Mouse (Mus musculus) left cerebral cortex, adult 2 months (tissue): ENCODE results near the gene 4930522L14Rik. TPM values are rescaled to one million over a fixed set of nuclear protein-coding genes. Genes with fewer than 3 reads are reported as not detected.
"Not testable (repeated sequence)": the region's sequence is repeated elsewhere in the genome, so short reads cannot be mapped to it uniquely, and the experiment has no call there.

Experiments
- DNase-seq, 2 experiments: peaks; one replicate each; pipeline ENCODE4 v3.0.0; 2021 to 2022; ENCODE audit warnings: low spot score in 2 of 2, mixed read lengths in 1 of 2; ENCODE audit errors: extremely low spot score in 1 of 2
- H3K27ac ChIP-seq: fragments of 200-600 bp; 2 replicates; pipeline ENCODE4 v1.8.1; 2022
- H3K4me3 ChIP-seq: fragments of 200-600 bp; 2 replicates; pipeline ENCODE4 v1.8.1; 2022
- intact Hi-C: fragments of 180-260 bp; cut with DNase I; formaldehyde crosslinking; loops from one replicate; pipeline ENCODE4 v1.15.1; 2025
- long read RNA-seq, 2 experiments: library from polyadenylated mRNA; stranded (forward); transcript quantifications; one replicate each; pipeline ENCODE4 v2.0.0; 2021; ENCODE audit warnings: borderline mapping rate in 2 of 2
- total RNA-seq, 2 experiments: library from RNA; stranded (reverse); gene quantifications; 2 replicates each; pipeline ENCODE4 v1.2.3; 2021

The 4930522L14Rik gene
- 1 to 10 TPM; 2.5 to 3.0 TPM for total RNA-seq
- long read RNA-seq, experiment 1, partial matches to known transcripts = 0 of 4 reads
- long read RNA-seq, experiment 1, other reads (novel, unspliced or antisense) = 1 of 4 reads
- long read RNA-seq, experiment 2, partial matches to known transcripts = 0 of 1 reads
- long read RNA-seq, experiment 2, other reads (novel, unspliced or antisense) = 0 of 1 reads

DNA sequence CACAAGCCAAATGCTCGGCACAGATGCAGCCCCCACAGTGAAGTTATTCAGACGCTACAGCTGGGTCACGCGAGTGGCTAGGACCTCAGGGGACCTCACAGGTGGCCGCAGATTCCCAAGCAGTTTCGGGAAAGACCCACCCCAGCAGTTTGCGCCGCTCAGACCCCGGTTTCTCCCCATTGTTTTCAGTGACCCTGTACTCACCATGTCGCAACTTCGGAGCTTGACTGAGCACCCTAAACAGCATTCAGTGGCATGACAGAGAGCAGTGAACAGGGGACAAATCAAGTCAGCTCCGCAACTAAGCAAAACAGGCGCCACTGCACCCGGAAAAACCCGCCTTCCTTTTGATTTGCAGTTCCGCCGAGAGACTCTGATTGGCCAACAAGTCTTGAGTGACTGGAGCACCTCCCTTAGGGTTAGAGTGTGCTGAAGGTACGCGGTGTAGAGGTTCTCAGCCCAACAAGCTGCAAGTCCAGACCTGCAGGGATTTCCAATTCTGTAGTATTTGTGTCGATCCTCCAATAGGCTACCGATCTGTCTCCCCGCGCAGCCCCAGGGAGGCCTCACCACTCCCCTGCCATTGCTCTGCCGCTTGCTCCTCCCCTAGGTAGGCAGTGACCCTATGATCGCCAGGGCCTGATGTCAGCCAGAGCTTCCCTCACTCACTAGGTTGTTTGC, at the start of gene 4930522L14Rik:
TSS of gene 4930522L14Rik (minus strand) at position 496 of the 681 bp plus-strand sequence.
- intact Hi-C loops = loop anchor here (5.0 kb wide), 1 partner anchor 59 kb away; the partner anchor contains the start of gene 5430403G16Rik
- H3K27ac ChIP-seq = not testable (repeated sequence)
- peak within 1 kb of the TSS; percentile 58 for H3K4me3 ChIP-seq
- DNase-seq = peak; percentile 58 to 63

DNA sequence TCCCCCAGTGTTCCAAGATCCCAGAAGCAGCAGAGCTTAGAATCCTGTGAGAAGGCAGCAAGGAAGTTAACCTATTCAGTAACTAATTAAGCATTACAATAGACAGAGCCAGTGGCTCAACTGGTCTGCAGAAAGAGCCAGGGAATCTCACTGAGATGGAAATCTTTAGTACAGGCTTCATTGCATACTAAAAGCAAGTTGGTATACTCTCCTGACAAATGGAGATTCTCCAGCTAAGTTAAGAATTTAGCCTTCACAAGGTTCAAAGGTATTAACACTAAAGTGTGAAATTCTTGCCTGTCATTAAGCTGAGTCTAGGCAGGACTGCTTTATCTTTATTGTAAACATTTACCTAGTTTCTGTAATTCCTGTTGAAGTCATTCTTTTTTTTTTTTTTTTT, 49.8 kb upstream of the 4930522L14Rik start:
- DNase-seq, intact Hi-C loops, H3K27ac ChIP-seq, H3K4me3 ChIP-seq: not testable (repeated sequence)

DNA sequence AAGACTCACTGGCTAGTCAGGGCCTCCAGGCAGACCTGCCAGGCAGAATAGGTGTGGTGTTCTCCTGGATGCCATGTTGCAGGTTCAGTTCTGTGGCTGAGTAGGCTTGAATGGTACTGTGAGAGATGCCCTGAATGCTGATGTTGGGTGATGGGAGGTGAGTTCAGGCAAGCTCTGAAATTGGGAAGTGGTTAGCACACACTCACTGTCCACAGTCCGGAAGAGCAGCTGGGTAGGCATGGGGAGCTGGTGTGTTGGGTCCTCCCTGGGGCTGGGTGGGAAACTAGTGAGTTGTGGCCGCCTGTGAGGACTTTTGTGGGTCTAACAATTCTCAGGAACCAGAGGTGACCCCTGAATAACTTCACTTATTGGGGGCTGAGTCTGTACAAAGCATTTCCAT, 48.3 kb upstream of the 4930522L14Rik start:
- intact Hi-C loops, H3K4me3 ChIP-seq, DNase-seq, H3K27ac ChIP-seq: not testable (repeated sequence)

DNA sequence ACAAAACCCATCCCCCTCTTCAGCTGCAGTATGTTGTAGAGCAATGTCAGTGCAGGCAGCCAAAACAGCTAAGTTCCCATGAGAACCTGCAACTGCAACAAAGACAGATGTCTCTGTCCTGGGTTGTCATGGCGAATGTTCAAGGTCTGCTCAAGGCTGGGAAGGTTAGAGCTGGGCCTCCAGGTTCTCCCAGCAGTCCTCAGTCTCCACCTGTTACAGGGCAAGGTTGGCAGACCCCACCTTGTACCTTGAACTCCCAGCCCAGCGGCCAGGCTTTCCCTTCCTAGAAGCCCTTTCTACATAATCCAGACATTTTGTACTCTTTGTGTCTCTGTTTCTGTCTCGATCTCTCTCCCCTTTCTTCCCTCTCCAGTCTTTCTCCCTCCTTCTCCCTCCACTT, 45.3 kb upstream of the 4930522L14Rik start:
- intact Hi-C loops, H3K4me3 ChIP-seq, DNase-seq, H3K27ac ChIP-seq: not testable (repeated sequence)

DNA sequence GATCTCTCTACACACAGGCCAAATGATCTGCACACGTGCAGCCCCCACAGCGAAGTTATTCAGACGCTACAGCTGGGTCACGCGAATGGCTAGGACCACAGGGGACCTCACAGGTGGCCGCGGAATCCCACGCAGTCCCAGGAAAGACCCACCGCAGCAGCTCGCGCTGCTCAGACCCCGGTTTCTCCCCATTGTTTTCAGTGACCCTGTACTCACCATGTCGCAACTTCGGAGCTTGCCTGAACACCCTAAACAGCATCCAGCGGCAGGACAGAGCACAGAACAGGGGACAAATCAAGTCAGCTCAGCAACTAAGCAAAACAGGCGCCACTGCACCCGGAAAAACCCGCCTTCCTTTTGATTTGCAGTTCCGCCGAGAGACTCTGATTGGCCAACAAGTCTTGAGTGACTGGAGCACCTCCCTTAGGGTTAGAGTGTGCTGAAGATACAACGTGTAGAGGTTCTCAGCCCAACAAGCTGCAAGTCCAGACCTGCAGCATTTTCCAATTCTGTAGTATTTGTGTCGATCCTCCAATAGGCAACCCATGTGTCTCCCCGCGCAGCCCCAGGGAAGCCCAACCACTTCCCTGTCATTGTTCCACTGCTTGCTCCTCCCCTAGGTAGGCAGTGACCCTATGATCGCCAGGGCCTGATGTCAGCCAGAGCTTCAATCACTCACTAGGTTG, 44.4 kb upstream of the 4930522L14Rik start:
- peak overlapping the region; percentile 58 for H3K4me3 ChIP-seq
- peak; percentile 10 to 21 for DNase-seq
- H3K27ac ChIP-seq, intact Hi-C loops: not testable (repeated sequence)

DNA sequence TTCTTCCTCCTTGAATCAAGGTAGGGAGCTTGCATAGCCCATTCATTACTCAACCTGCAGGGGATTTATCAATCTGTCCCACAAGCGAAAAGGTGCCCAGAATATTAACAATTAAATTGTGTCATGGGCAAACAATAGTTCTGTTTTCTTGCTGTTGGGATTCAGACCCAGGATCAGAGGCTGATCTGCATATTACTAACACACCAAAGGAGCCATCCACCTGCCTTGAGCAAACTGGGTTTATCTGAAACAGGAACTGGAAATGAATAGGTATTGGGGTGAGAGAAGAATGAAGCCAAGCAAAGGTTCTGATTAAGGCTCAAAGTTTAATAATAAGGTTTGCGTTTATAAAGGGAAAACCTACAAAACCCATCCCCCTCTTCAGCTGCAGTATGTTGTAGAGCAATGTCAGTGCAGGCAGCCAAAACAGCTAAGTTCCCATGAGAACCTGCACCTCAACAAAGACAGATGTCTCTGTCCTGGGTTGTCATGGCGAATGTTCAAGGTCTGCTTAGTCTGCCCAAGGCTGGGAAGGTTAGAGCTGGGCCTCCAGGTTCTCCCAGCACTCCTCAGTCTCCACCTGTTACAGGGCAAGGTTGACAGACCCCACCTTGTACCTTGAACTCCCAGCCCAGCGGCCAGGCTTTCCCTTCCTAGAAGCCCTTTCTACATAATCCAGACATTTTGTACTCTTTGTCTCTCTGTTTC, 541 bp upstream of the 4930522L14Rik start:
- DNase-seq, H3K27ac ChIP-seq: not testable (repeated sequence)
- H3K4me3 ChIP-seq = peak overlapping the region; percentile 58
- intact Hi-C loops = loop anchor here (5.0 kb wide), 1 partner anchor 60 kb away; the partner anchor contains the start of gene 5430403G16Rik

DNA sequence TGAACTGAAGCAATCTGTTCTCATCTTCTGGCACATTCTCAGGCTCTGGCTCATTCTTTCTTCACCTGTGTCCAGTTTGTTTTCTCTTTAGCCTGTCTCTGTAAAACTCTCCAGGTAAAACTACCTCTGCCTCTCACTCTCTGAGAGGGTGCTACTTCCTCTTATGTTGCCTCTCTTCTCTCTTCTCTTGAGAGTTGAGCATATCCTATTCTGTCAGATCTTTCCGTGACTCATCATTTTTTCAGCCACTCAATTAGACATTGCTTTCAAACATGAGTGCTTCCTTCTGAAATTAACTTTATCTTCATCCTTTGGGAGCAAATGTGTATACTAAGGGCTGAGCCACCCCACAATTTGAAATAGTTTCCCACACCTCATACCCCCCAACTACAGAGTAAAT, 6.6 kb downstream of the 4930522L14Rik start:
- H3K27ac ChIP-seq, DNase-seq, intact Hi-C loops, H3K4me3 ChIP-seq: not testable (repeated sequence)

DNA sequence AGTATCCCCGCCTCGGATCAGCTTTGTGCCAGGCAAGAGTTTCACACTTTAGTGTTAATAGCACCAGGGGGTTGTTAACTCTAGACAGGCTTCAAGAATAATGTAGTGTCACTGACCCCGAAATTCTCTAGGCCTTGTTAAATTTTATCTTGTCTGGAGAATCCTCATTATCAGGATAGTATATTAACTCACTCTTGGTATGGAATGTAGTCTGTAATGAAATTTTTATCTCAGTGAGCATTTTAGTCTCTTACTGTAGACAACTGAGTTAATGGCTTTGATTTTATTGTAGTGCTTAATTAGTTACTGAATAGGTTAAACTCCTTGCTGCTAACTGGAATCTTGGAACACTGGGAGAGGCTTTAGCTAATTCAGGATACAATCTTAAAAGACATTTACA, 34.3 kb downstream of the 4930522L14Rik start:
- H3K4me3 ChIP-seq, H3K27ac ChIP-seq, DNase-seq, intact Hi-C loops: not testable (repeated sequence)

DNA sequence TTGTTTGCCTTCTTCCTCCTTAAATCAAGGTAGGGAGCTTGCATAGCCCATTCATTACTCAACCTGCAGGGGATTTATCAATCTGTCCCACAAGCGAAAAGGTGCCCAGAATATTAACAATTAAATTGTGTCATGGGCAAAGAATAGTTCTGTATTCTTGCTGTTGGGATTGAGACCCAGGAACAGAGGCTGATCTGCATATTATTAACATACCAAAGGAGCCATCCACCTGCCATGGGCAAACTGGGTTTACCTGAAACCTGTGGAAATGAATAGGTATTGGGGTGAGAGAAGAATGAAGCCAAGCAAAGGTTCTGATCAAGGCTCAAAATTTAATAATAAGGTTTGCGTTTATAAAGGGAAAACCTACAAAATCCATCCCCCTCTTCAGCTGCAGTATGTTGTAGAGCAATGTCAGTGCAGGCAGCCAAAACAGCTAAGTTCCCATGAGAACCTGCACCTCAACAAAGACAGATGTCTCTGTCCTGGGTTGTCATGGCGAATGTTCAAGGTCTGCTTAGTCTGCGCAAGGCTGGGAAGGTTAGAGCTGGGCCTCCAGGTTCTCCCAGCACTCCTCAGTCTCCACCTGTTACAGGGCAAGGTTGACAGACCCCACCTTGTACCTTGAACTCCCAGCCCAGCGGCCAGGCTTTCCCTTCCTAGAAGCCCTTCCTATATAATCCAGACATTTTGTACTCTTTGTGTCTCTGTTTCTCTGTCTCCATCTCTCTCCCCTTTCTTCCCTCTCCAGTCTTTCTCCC, 60.3 kb downstream of the 4930522L14Rik start:
- H3K27ac ChIP-seq, DNase-seq: not testable (repeated sequence)
- intact Hi-C loops = loop anchor here (5.0 kb wide), 3 partner anchors 61 to 176 kb away; partner anchors contain the start of genes 4930522L14Rik and Crlf2
- peak overlapping the region; percentile 61 for H3K4me3 ChIP-seq

DNA sequence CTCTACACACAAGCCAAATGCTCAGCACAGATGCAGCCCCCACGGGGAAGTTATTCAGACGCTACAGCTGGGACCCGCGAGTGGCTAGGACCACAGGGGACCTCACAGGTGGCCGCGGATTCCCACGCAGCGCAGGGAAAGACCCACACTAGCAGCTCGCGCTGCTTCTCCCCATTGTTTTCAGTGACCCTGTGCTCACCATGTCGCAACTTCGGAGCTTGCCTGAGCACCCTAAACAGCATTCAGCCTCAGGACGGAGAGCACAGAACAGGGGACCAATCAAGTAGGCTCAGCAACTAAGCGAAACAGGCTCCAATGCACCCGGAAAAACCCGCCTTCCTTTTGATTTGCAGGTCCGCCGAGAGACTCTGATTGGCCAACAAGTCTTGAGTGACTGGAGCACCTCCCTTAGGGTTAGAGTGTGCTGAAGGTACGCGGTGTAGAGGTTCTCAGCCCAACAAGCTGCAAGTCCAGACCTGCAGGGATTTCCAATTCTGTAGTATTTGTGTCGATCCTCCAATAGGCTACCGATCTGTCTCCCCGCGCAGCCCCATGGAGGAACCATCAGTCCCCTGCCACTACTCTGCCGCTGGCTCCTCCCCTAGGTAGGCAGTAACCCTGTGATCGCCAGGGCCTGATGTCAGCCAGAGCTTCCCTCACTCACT, 61.0 kb downstream of the 4930522L14Rik start, which contains the start of gene 5430403G16Rik:
TSS of gene 5430403G16Rik (minus strand) at position 505 of the 665 bp plus-strand sequence.
- peak; percentile 60 to 73 for DNase-seq
- peak within 1 kb of the TSS; percentile 61 for H3K4me3 ChIP-seq
- intact Hi-C loops = loop anchor here (5.0 kb wide), 3 partner anchors 62 to 177 kb away; partner anchors contain the start of genes 4930522L14Rik and Crlf2
- not testable (repeated sequence) for H3K27ac ChIP-seq

Other genes with a start within 250 kb of the 4930522L14Rik start
- 10 to 100 TPM; 31.5 to 37.7 TPM for gene Crlf2, start 192.9 kb downstream of the 4930522L14Rik start, total RNA-seq
- 1 to 10 TPM; 1.9 to 2.1 TPM for gene 5430403G16Rik, start 60.8 kb downstream of the 4930522L14Rik start, total RNA-seq
- 10 to 100 TPM; 38.3 to 40.0 TPM for gene Gm15446, start 171.5 kb upstream of the 4930522L14Rik start, total RNA-seq
- gene Zfp932, start 244.6 kb upstream of the 4930522L14Rik start, total RNA-seq = 10 to 100 TPM; 50.7 to 57.5 TPM